Mouse (Mus musculus): ENCODE data around the gene Paqr9.

DNA sequence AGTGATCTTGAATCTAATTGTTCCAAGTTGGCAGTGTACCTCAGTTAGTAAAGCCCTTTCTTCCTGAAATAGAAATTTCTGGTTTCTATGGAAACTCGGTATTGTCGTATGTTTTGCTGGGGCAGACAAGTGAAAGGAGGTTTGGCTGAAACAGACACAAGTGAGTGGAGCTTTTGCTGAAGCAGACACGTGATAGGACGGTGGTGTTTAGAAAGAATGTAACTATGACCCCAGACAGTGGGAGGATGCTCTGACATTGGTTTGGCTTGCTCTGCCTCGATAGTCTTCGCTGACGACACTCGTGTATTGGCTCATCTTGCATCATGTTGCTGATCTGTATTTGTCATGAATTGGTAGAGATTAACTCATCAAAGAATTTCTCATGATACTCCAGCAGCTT is 38.4 kb upstream of the Paqr9 start:
- TF ChIP-seq TCF12 (IDR thresholded peaks at IDR 0.05; ENCODE audit: low read depth, low read length) (no peak), CTCF (conservative IDR thresholded peaks at IDR 0.05 in 1 of 2, IDR thresholded peaks at IDR 0.05 in 1 of 2; ENCODE audit: low read depth in 2 of 2, low read length in 2 of 2) (no peak), GABPA (IDR thresholded peaks at IDR 0.05; ENCODE audit: insufficient replicate concordance, low read depth, low read length) (no peak), KAT2A (IDR thresholded peaks at IDR 0.05; ENCODE audit: insufficient replicate concordance, low read length) (no peak)
